Mouse (Mus musculus) MEL (cell line): ENCODE results near the gene Snrnp40. TPM values are rescaled to one million over a fixed set of nuclear protein-coding genes. Genes with fewer than 3 reads are reported as not detected.

ENCODE experiments used
- DNase-seq: peaks from one replicate; pipeline ENCODE4 v3.0.0; 2011; ENCODE audit warnings: low read depth, low spot score
- H3K27ac ChIP-seq: 2 replicates; pipeline ENCODE4 v1.5.1; 2012; ENCODE audit warnings: low read depth, mild to moderate bottlenecking, control low read depth, low read length, moderate library complexity; ENCODE audit not compliant: control insufficient read depth
- H3K27me3 ChIP-seq, 2 experiments: fragments of 150-350 bp in 1 of 2; sonication (generic) in 1 of 2; 2 replicates each; pipeline ENCODE4 v1.6.1; 2012; ENCODE audit warnings: low read length in 2 of 2, mild to moderate bottlenecking in 2 of 2, improper control_type of control experiment in 1 of 2, moderate library complexity in 1 of 2; ENCODE audit not compliant: insufficient read depth in 2 of 2, control insufficient read depth in 1 of 2
- H3K36me3 ChIP-seq, 2 experiments: 2 replicates each; pipeline ENCODE4 v1.6.1; 2012 to 2014; ENCODE audit warnings: low read length in 2 of 2, improper control_type of control experiment in 1 of 2, inconsistent platforms in 1 of 2, mild to moderate bottlenecking in 1 of 2; ENCODE audit not compliant: insufficient read depth in 2 of 2, control insufficient read depth in 1 of 2
- H3K4me1 ChIP-seq, 2 experiments: fragments of 150-350 bp in 1 of 2; sonication (generic) in 1 of 2; 2 replicates each; pipeline ENCODE4 v1.6.1; 2012; ENCODE audit warnings: low read length in 2 of 2, improper control_type of control experiment in 1 of 2, mild to moderate bottlenecking in 1 of 2; ENCODE audit not compliant: insufficient read depth in 2 of 2, control insufficient read depth in 1 of 2
- H3K4me3 ChIP-seq, 2 experiments: fragments of 150-350 bp in 1 of 2; sonication (generic) in 1 of 2; 2 replicates each; pipeline ENCODE4 v1.5.1; 2012; ENCODE audit warnings: low read depth in 2 of 2, low read length in 2 of 2, mild to moderate bottlenecking in 2 of 2, moderate library complexity in 2 of 2, control low read depth in 1 of 2, improper control_type of control experiment in 1 of 2; ENCODE audit not compliant: control insufficient read depth in 1 of 2, insufficient read depth in 1 of 2
- H3K79me2 ChIP-seq: 2 replicates; pipeline ENCODE4 v1.6.1; 2012; ENCODE audit warnings: mild to moderate bottlenecking, low read length, moderate library complexity; ENCODE audit not compliant: control insufficient read depth, poor library complexity, insufficient read depth
- H3K9ac ChIP-seq: 2 replicates; pipeline ENCODE4 v1.6.1; 2012; ENCODE audit warnings: low read depth, mild to moderate bottlenecking, control low read depth, low read length, moderate library complexity; ENCODE audit not compliant: control insufficient read depth, poor library complexity, severe bottlenecking
- H3K9me3 ChIP-seq: fragments of 150-350 bp; sonication (generic); replicated peaks from 2 replicates; pipeline ENCODE4 v1.6.1; 2012; ENCODE audit warnings: mild to moderate bottlenecking, low read length, improper control_type of control experiment, moderate library complexity; ENCODE audit not compliant: insufficient read depth
- ELF1 ChIP-seq: IDR thresholded peaks from 2 replicates; pipeline ENCODE4 v1.6.1; 2014; ENCODE audit warnings: low read depth, mild to moderate bottlenecking, inconsistent platforms, low read length, improper control_type of control experiment, moderate library complexity
- EP300 ChIP-seq, 2 experiments: IDR thresholded peaks; 2 replicates each; pipeline ENCODE4 v1.6.1; 2011; ENCODE audit warnings: improper control_type of control experiment in 2 of 2, low read length in 2 of 2, low read depth in 1 of 2, mild to moderate bottlenecking in 1 of 2
- ETS1 ChIP-seq: IDR thresholded peaks from 2 replicates; pipeline ENCODE4 v1.6.1; 2012; ENCODE audit warnings: low read depth, mild to moderate bottlenecking, inconsistent platforms, low read length, improper control_type of control experiment, moderate library complexity
- GATA1 ChIP-seq: IDR thresholded peaks from 2 replicates; pipeline ENCODE4 v1.6.1; 2011; ENCODE audit warnings: low read depth, low read length, improper control_type of control experiment
- HCFC1 ChIP-seq: IDR thresholded peaks from 2 replicates; pipeline ENCODE4 v1.6.1; 2012; ENCODE audit warnings: low read depth, mild to moderate bottlenecking, inconsistent platforms, low read length, improper control_type of control experiment, moderate library complexity
- KAT2A ChIP-seq: conservative IDR thresholded peaks from 2 replicates; pipeline ENCODE4 v1.6.1; 2012; ENCODE audit warnings: low read depth, low read length, improper control_type of control experiment, inconsistent platforms
- MEF2A ChIP-seq: IDR thresholded peaks from 2 replicates; pipeline ENCODE4 v1.6.1; 2014; ENCODE audit warnings: low read depth, mild to moderate bottlenecking, inconsistent platforms, low read length, improper control_type of control experiment; ENCODE audit not compliant: poor library complexity, insufficient replicate concordance, severe bottlenecking; ENCODE audit errors: extremely low read depth
- MXI1 ChIP-seq: IDR thresholded peaks from 2 replicates; pipeline ENCODE4 v1.6.1; 2011; ENCODE audit warnings: mild to moderate bottlenecking, low read depth, low read length, improper control_type of control experiment
- MYB ChIP-seq: IDR thresholded peaks from 2 replicates; pipeline ENCODE4 v1.6.1; 2011; ENCODE audit warnings: mild to moderate bottlenecking, low read depth, low read length, improper control_type of control experiment
- POLR2AphosphoS5 ChIP-seq: IDR thresholded peaks from 2 replicates; pipeline ENCODE4 v1.6.1; 2012; ENCODE audit warnings: low read depth, borderline replicate concordance, mild to moderate bottlenecking, inconsistent platforms, low read length, moderate library complexity, mixed read lengths
- RAD21 ChIP-seq: IDR thresholded peaks from 2 replicates; pipeline ENCODE4 v1.6.1; 2011; ENCODE audit warnings: mild to moderate bottlenecking, low read depth, low read length, improper control_type of control experiment
- RCOR1 ChIP-seq: IDR thresholded peaks from 2 replicates; pipeline ENCODE4 v1.6.1; 2012; ENCODE audit warnings: low read depth, mild to moderate bottlenecking, inconsistent platforms, low read length, improper control_type of control experiment
- TAL1 ChIP-seq: IDR thresholded peaks from 2 replicates; pipeline ENCODE4 v1.6.1; 2012; ENCODE audit warnings: mild to moderate bottlenecking, inconsistent platforms, low read length, moderate library complexity, mixed read lengths
- UBTF ChIP-seq: IDR thresholded peaks from 2 replicates; pipeline ENCODE4 v1.6.1; 2012; ENCODE audit warnings: low read depth, mild to moderate bottlenecking, inconsistent platforms, low read length, improper control_type of control experiment, moderate library complexity, borderline replicate concordance; ENCODE audit not compliant: insufficient read depth
- ZKSCAN1 ChIP-seq: IDR thresholded peaks from 2 replicates; pipeline ENCODE4 v1.6.1; 2012; ENCODE audit warnings: low read depth, mild to moderate bottlenecking, inconsistent platforms, low read length, improper control_type of control experiment, moderate library complexity
- ZNF384 ChIP-seq: IDR thresholded peaks from 2 replicates; pipeline ENCODE4 v1.6.1; 2012; ENCODE audit warnings: low read depth, mild to moderate bottlenecking, inconsistent platforms, low read length, improper control_type of control experiment
- polyA plus RNA-seq, 2 experiments: library from polyadenylated mRNA; stranded (reverse) in 1 of 2; unstranded in 1 of 2; fragments of >175 nt in 1 of 2; fragments of >200 nt in 1 of 2; gene quantifications; 2 replicates each; pipeline versions ENCODE4 v1.2.1 to v1.2.4; 2012; ENCODE audit warnings: low replicate concordance in 2 of 2, low read depth in 1 of 2; ENCODE audit not compliant: insufficient read length in 2 of 2, insufficient read depth in 1 of 2, missing spikeins in 1 of 2
- total RNA-seq: library from RNA; depleted of rRNA; stranded (reverse); fragments of 300-350 nt; gene quantifications from 2 replicates; pipeline ENCODE4 v1.2.3, GENCODE M21; 2012

Snrnp40 gene
- total and polyA plus RNA-seq, 3 experiments, result 127 to 371 (median 151) TPM

- H3K36me3 ChIP-seq, result peaks cover 3 to 13% of the 10 kb centered on the region in 2 experiments
- TF ChIP-seq ZKSCAN1, result no peak
- TF ChIP-seq, all 39 proteins: peak for 0
- H3K4me3 ChIP-seq, result no peak overlapping the region
Observed at GRCm38 (mm10) chr4:130322567-130322966, 37.4 kb upstream of the Snrnp40 start.

GRCm38 (mm10) chr4:130323165-130323564, 36.8 kb upstream of the Snrnp40 start:
- peak; percentile 56 for DNase-seq
- 0 out of 2 replicates have a peak, but pooled peaks have one; percentile 36 for TF ChIP-seq HCFC1
- TF ChIP-seq GATA1, result peak; percentile 41
- peak; percentile 65 for TF ChIP-seq ELF1
- TF ChIP-seq EP300 (IDR thresholded peaks at IDR 0.05; ENCODE audit: low read depth in 1 of 2, low read length in 2 of 2), result peak; percentile 33 to 43; a peak in 2 of 4 replicates
- TF ChIP-seq MXI1, result no peak
- no peak for TF ChIP-seq ZKSCAN1
- 0 out of 2 replicates have a peak, but pooled peaks have one; percentile 17 for TF ChIP-seq RCOR1
- no peak for TF ChIP-seq TAL1
- Histone ChIP-seq H3K4me1 (peaks cover 7 to 13% of the 10 kb centered on the region in 2 experiments), H3K27me3 (no peaks in the 10 kb centered on the region), H3K79me2 (no peaks in the 10 kb centered on the region), H3K4me3 (no peak overlapping the region), H3K27ac (peak overlapping the region; percentile 35; the same call in 1 of the 2 replicates), H3K9me3 (no peaks in the 10 kb centered on the region), H3K9ac (no peak overlapping the region), H3K36me3 (peaks cover 3 to 13% of the 10 kb centered on the region in 2 experiments)

More at GRCm38 (mm10) chr4:130322567-130322966, 37.4 kb upstream of the Snrnp40 start:
- Histone ChIP-seq H3K27ac (no peak overlapping the region), H3K4me1 (peaks cover 7 to 13% of the 10 kb centered on the region in 2 experiments), H3K9ac (no peak overlapping the region), H3K9me3 (no peaks in the 10 kb centered on the region), H3K79me2 (no peaks in the 10 kb centered on the region), H3K27me3 (no peaks in the 10 kb centered on the region)
- DNase-seq, result peak; percentile 50

- Histone ChIP-seq H3K9me3 (no peaks in the 10 kb centered on the region), H3K36me3 (peaks cover 3 to 13% of the 10 kb centered on the region in 2 experiments), H3K4me1 (peaks cover 7 to 13% of the 10 kb centered on the region in 2 experiments), H3K79me2 (no peaks in the 10 kb centered on the region), H3K27ac (peak overlapping the region; percentile 35; the same call in 1 of the 2 replicates), H3K27me3 (no peaks in the 10 kb centered on the region), H3K9ac (no peak overlapping the region), H3K4me3 (no peak overlapping the region)
- DNase-seq, result no peak
- TF ChIP-seq MYB (no peak), MEF2A (no peak), HCFC1 (no peak), RCOR1 (no peak), RAD21 (no peak), ETS1 (no peak), EP300 (IDR thresholded peaks at IDR 0.05; ENCODE audit: low read depth in 1 of 2, low read length in 2 of 2) (no peak), TAL1 (no peak), ELF1 (no peak), UBTF (no peak), ZNF384 (no peak), KAT2A (no peak), POLR2AphosphoS5 (no peak)
Observed at GRCm38 (mm10) chr4:130323607-130324006, 36.3 kb upstream of the Snrnp40 start.
